ENCODE assay signal across 14 mouse cellular contexts in the genomic region with DNA sequence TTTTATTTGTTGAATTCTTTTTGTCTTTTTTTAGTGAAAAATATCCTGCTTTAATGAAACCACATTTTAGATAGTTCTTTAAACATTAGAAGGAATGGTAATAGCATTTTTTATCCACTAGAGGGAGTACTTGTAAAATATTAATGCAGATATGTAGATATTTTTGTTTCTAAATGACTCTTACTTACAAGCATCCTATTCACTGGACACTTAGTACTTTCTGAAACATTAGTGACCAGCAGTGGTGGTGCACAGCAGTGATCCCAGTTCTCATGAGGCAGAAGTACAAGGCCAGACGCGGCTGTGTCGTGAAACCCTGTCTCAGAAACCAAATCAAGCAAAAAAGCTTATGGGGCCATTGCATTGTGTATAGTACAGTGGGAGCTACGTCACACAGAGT. TPM values are rescaled to one million over a fixed set of nuclear protein-coding genes. Genes with fewer than 3 reads are reported as not detected.
DNase-seq lines count a peak whose midpoint lies in the region; ATAC-seq and TF ChIP-seq lines count a peak whose summit lies in the region.
"Had no signal": no experiment of that assay in that cellular context is flagged by ENCODE, and none has a peak within 500 bp of the region (broad histone marks: within the 10 kb centered on the region; RNA-seq: fewer than 3 reads in every experiment).

No protein-coding gene starts in this region.

- H3K4me3 ChIP-seq in layer of hippocampus, adult 2 months: no peak overlapping the region
- no peak overlapping the region for H3K4me3 ChIP-seq in midbrain, postnatal 0 days (ENCODE audit: low read depth, low read length)
- no peak overlapping the region for H3K4me3 ChIP-seq in thymus, adult 2 months (ENCODE audit: control insufficient read depth, insufficient read depth, low read length)
- H3K4me3 ChIP-seq: heart, embryonic 13.5 days; megakaryocyte, embryonic 14.5 days had no signal

- DNase-seq in embryo, embryonic 11 days: peak; percentile 37
- no peak for DNase-seq in embryo, embryonic 10 days (ENCODE audit: low spot score)
- DNase-seq in layer of hippocampus, adult 2 months (ENCODE audit: low spot score in 2 of 2): no peak
- no peak for DNase-seq in layer of hippocampus, adult 9-11 months
- peak; percentile 26 for DNase-seq in MN1 (ENCODE audit: low spot score)
- peak; percentile 23 for DNase-seq in midbrain, postnatal 0 days (ENCODE audit: low spot score)
- DNase-seq in thymus, adult 2 months: no peak
- DNase-seq in cerebellum, adult 11 months: no peak
- DNase-seq: cerebellum, adult 18-20 months; kidney, postnatal 10 days had no signal

- no peak overlapping the region for H3K4me2 ChIP-seq in midbrain, postnatal 0 days (ENCODE audit: low read depth, low read length, poor library complexity, severe bottlenecking)
- H3K4me2 ChIP-seq: heart, embryonic 13.5 days had no signal

- H3K4me1 ChIP-seq in midbrain, postnatal 0 days (ENCODE audit: insufficient read depth, low read length): no peaks in the 10 kb centered on the region
- H3K4me1 ChIP-seq in thymus, adult 2 months (replicated peaks; ENCODE audit: control insufficient read depth, insufficient read depth, low read length): no peaks in the 10 kb centered on the region
- H3K4me1 ChIP-seq: heart, embryonic 13.5 days had no signal

- TF ChIP-seq POLR2A in thymus, adult 2 months (IDR thresholded peaks at IDR 0.05; ENCODE audit: control insufficient read depth, extremely low read depth, insufficient read depth, low read length, poor library complexity): no peak

- no peak for ATAC-seq in midbrain, postnatal 0 days (ENCODE audit: low FRiP score)

- 85% methylated on average over 4 of the region's 4 CpGs for WGBS in midbrain, postnatal 0 days
- 94% methylated on average over 4 of the region's 4 CpGs for WGBS in thymus, adult 2 months

- H3K9ac ChIP-seq in midbrain, postnatal 0 days (replicated peaks; ENCODE audit: low read length, poor library complexity, severe bottlenecking): no peak overlapping the region
- H3K9ac ChIP-seq: heart, embryonic 13.5 days had no signal

- no peaks in the 10 kb centered on the region for H3K9me3 ChIP-seq in midbrain, postnatal 0 days (ENCODE audit: low read length)
- H3K9me3 ChIP-seq: heart, embryonic 13.5 days; megakaryocyte, embryonic 14.5 days had no signal

- TF ChIP-seq CTCF in layer of hippocampus, adult 2 months (conservative IDR thresholded peaks at IDR 0.05): peak; percentile 89
- peak; percentile 71 for TF ChIP-seq CTCF in midbrain, postnatal 0 days (IDR thresholded peaks at IDR 0.05)
- no peak for TF ChIP-seq CTCF in thymus, adult 2 months (IDR thresholded peaks at IDR 0.05; ENCODE audit: borderline replicate concordance, control insufficient read depth, extremely low read depth, insufficient read depth, low read length, poor library complexity)

- no peaks in the 10 kb centered on the region for H3K27me3 ChIP-seq in midbrain, postnatal 0 days (ENCODE audit: insufficient read depth, low read length)
- H3K27me3 ChIP-seq in thymus, adult 2 months (ENCODE audit: control insufficient read depth, insufficient read depth, low read length): no peaks in the 10 kb centered on the region
- H3K27me3 ChIP-seq: heart, embryonic 13.5 days; megakaryocyte, embryonic 14.5 days had no signal

- H3K36me3 ChIP-seq in midbrain, postnatal 0 days (ENCODE audit: insufficient read depth, low read length): peaks cover 53% of the 10 kb centered on the region
- H3K36me3 ChIP-seq in thymus, adult 2 months (ENCODE audit: control insufficient read depth, insufficient read depth, low read length): peaks cover 24% of the 10 kb centered on the region

- H3K27ac ChIP-seq in layer of hippocampus, adult 2 months: no peak overlapping the region
- no peak overlapping the region for H3K27ac ChIP-seq in midbrain, postnatal 0 days (ENCODE audit: low read depth, low read length)
- no peak overlapping the region for H3K27ac ChIP-seq in thymus, adult 2 months (ENCODE audit: control insufficient read depth, insufficient read depth, low read length)
- H3K27ac ChIP-seq: heart, embryonic 13.5 days had no signal

RNA-seq across cellular contexts. Expression of a gene that starts 8.6 kb away (rescaled TPM):
- 10 to 100 TPM; 45.8 to 46.5 TPM for total RNA-seq in layer of hippocampus, adult 2 months (2021)
- 22.0 and 23.9 TPM in 2 replicates for total RNA-seq in midbrain, postnatal 0 days (2014; rRNA removed)
- 33.0 and 34.1 TPM in 2 replicates for polyA plus RNA-seq in midbrain, postnatal 0 days (2015; fragmentation: Nextera tagmentation; extraction: Ambion mirVana)
- polyA plus RNA-seq in thymus, adult 2 months (2012; rRNA removed): 5.3 and 7.0 TPM in 2 replicates

RNA-seq across cellular contexts. Expression of a gene that starts 8.9 kb away (rescaled TPM):
- total RNA-seq in layer of hippocampus, adult 2 months (2021): 1 to 10 TPM; 1.7 to 3.1 TPM
- total RNA-seq in midbrain, postnatal 0 days (2014; rRNA removed): 4.0 and 4.1 TPM in 2 replicates
- 6.2 and 9.8 TPM in 2 replicates for polyA plus RNA-seq in midbrain, postnatal 0 days (2015; fragmentation: Nextera tagmentation; extraction: Ambion mirVana)
- polyA plus RNA-seq in thymus, adult 2 months (2012; rRNA removed): 28.0 and 31.0 TPM in 2 replicates

RNA-seq across cellular contexts. Expression of a gene that starts 26.7 kb away (rescaled TPM):
- under 1 TPM; 0.15 to 0.29 TPM for total RNA-seq in layer of hippocampus, adult 2 months (2021)
- not detected in 2 replicates for total RNA-seq in midbrain, postnatal 0 days (2014; rRNA removed)
- polyA plus RNA-seq in midbrain, postnatal 0 days (2015; fragmentation: Nextera tagmentation; extraction: Ambion mirVana): 0.07 and 0.12 TPM in 2 replicates
- polyA plus RNA-seq in thymus, adult 2 months (2012; rRNA removed): 0.31 and 0.32 TPM in 2 replicates
- polyA plus RNA-seq: heart, embryonic 13.5 days; limb, embryonic 11.5 days; stomach, embryonic 16.5 days had no signal

Comparison
In these comparisons a context has a peak if more than half of its experiments do, and no peak if none do; other contexts are left out.
1. DNase-seq: peak in embryo, embryonic 11 days (single experiment), MN1 (single experiment) and midbrain, postnatal 0 days (single experiment); none in embryo, embryonic 10 days (single experiment), layer of hippocampus, adult 2 months (0 of 2), layer of hippocampus, adult 9-11 months (single experiment), thymus, adult 2 months (single experiment) and cerebellum, adult 11 months (single experiment).